Mouse (Mus musculus) fat pad, adult 2 months (tissue): Measurements from ENCODE around the gene Zbtb7b.

Experiments
- DNase-seq: peaks from one replicate; pipeline ENCODE4 v3.0.0-alpha.2; 2011; ENCODE audit warnings: low read depth, low spot score; ENCODE audit errors: extremely low read depth

The Zbtb7b gene

DNA sequence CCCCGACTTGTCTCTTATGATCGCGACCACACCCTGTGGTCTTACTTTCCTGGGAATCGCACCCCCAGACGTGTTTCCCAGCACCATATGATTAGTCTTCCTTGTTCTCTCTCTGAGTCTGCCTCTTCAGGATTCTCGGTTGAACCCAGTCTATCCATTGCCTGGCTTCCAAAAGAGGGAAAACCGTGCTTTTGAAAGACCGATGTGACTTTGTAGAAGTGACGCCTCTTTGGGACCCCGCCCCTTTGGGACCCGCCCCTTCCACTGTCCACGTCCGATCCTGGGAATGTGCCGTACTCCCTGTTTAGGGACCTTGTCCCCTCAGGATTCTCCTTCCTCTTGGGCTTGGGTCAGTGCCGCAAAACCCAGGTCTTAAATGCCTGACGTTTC, 24.3 kb upstream of the Zbtb7b start:
- no peak for DNase-seq

DNA sequence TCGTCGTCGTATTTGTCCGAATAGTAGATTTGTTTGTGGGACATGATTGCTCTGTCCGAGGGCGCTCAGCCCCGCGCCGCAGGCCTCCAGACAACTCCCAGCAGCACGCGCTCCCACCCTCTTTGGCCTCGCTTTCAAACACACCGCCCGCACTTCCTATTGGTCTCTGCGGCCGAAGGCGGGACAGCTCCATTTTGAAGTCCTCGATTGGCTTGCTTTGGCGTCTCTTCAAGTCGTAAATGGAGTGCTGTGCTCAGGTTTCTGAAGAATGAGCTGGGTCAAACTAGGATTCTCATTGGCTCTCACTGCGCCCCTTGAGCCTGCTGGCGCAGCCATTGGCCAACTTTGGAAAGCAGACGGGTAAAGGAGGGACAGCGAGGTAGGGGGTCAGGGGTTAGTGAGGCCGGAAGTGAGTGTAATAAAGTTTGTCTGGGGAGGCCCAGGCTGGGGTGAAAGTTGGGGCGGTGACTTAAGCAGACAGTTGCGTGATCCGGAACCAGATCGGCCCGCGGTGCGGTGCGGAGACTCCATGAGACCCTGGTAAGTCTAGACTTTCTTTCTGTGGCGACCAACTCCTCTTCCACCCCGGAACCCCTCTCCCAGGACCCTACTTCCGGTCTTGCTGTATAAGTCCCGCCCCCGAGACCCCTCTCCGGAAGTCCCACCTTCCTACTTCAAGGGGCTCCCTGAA, 23.7 kb upstream of the Zbtb7b start, which contains the start of the genes Cks1b and Shc1:
TSS of gene Cks1b (minus strand) at position 214 of the 691 bp plus-strand sequence.
TSS of gene Shc1 (plus strand) at position 274 of the 691 bp plus-strand sequence.
- peak; percentile 99 for DNase-seq

DNA sequence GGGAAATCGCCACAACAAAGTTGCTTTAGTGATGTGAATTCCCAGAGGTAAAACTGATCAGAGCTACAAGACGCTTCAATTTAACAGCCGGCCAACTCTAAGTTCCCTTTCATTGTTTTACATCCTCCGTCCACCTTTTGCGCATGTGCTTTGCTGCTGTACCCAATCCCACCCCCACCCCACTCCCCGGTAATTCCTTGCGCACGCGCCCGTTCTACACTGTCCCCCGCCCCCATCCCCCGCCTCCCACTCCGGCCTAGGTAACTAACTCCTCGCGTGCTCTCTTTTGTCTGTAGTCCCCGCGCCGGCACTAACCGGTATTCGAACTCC, 23.2 kb upstream of the Zbtb7b start:
- no peak for DNase-seq

DNA sequence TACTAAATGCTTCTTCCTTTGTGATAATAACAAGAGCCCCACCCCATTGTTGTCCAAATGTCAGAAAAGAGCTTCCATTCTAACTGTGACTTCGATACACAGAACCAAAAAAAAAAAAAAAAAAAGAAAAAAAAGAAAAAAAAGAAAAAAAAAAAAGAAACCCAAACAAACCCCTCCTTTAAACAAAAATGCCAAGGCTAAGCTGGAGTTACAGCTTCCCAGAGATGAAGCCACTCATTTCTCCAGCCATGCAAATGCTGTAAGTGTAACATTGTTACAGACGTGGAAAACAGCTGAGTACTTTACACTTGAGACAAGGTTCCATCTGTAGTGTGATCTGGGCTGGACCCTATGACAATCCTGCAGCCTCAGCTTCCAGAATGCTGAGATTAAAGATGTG, 22.6 kb upstream of the Zbtb7b start:
- DNase-seq = no peak

DNA sequence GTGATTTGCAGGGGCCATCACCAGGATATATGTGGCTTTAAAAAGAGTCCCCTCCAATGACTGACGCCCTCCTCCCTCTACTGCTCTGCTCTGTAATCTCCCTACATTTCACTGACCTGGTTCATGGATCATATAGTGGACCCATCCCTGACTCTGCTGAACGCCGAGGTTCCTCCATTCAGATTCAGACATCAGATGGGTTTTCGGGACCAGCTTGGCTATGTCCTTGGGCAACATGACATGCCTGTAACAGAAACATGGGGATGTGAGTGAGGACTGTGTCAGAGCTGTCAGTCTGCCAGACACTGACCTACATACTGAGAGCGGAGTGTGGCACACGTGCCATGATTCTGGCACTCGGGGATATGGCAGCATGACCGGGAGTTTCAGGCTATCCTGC, 21.6 kb upstream of the Zbtb7b start:
- no peak for DNase-seq

DNA sequence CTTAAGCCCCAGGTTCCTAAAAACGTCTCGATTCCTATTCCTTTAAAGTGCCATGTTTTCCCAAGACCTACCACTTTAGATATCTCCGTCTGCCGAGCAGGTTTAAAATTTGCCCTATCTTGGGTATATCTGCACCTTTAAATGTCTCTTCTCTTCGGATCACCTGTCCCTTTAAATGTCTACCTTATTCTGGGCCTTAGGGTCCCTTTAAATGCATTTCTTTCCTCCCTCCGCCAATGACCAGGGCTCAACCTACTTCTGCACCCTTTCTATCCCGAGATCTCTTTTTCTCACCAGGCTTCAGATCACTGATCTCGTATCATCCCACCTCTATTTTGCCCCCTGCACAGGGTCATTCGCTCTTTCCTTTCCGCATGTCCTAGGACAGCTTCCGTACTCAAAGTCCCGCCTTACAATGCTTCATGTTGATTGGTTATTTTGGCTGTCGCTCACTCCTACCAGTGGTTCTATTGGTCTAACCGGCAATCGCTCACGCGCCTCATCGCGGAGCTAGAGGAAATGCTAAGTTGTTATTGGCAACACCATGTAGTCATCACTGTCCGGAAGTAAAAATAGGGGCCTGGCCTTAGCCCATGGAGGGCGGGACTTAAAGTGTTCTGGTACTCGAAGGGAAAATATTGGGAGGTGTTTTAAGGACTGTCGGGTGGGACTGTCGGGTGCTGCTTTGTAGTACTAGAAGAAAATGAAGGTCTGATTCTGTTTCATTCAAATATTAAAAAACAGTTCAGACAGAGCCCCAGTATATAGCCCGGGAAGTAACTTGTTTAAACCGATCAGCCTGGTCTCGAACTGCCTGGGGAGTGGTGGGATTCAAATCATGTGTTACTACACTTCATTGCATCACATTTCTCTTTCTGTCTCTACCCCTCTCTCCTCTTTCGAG, 17.2 kb upstream of the Zbtb7b start, which contains the start of gene Flad1:
TSS of gene Flad1 (minus strand) at position 381 of the 904 bp plus-strand sequence.
- DNase-seq = peak; percentile 99

DNA sequence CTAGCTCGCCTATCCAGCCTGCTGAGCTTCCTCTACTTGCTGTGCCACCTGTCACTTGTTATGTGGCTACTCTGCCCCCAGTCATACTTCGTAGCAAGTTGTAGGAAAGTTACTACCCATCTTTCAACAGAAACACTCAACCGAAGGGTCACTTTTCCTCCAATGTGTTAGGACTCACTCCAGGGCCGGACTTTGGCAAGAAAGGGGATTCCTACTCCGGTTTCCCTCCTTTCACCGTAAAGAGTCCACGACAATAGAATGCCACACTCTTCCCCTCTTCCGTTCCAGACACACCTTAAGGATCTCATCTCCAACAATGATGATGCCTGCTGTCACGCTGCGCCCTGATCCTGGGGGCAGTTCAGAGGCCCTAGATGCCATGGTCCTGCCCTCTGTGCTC, 16.3 kb upstream of the Zbtb7b start:
- no peak for DNase-seq

GRCm38 (mm10) chr3:89409701-89410100, 15.1 kb upstream of the Zbtb7b start:
- DNase-seq = no peak

DNA sequence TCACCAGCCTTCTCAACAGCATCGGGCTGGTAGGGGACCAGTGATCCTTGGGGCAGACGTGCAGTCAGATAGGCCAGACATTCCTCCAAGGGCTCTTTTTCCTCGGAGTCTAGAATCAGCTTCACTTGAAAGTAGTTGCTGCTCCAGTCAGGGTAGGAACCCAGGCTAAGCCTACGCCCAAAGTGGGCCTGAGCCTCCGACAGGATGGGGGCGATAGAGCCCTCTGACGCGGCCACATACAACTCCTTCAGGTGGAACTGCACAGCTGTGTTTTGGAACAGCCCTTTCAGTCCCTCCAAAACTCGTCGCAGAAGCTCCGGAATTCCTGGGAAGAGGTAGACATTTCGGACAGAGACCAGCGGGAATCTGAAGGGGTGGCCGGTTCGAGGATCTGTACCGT, 13.9 kb upstream of the Zbtb7b start:
- DNase-seq = no peak

GRCm38 (mm10) chr3:89406887-89407286, 12.3 kb upstream of the Zbtb7b start:
- no peak for DNase-seq

- DNase-seq = no peak
Measured at GRCm38 (mm10) chr3:89402693-89403092, 8.1 kb upstream of the Zbtb7b start, which contains the start of gene Lenep. TSS of gene Lenep (minus strand) at chr3:89402793.

DNA sequence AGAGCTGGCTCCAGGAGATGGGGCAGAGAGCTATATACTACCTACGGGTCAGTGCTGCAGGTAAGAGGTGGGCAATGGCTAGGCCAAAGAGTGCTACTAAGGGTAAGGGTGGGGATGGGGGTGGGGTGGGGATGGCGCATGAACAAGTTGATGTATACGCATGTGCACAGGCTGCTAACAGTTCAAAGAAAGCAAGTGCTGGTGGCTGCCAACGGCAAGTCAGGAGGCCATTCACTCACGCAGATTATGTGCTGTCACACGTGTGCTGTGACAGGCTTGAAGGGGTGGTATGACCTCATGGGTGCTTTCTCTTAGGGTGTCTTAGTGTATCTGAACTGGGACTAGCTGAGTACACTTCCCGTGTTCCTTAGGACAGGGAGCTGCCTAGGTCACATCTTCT, 6.8 kb upstream of the Zbtb7b start:
- no peak for DNase-seq

GRCm38 (mm10) chr3:89396654-89397005, 2.1 kb upstream of the Zbtb7b start:
- no peak for DNase-seq

GRCm38 (mm10) chr3:89395806-89396653, 1.5 kb upstream of the Zbtb7b start:
- no peak for DNase-seq

DNA sequence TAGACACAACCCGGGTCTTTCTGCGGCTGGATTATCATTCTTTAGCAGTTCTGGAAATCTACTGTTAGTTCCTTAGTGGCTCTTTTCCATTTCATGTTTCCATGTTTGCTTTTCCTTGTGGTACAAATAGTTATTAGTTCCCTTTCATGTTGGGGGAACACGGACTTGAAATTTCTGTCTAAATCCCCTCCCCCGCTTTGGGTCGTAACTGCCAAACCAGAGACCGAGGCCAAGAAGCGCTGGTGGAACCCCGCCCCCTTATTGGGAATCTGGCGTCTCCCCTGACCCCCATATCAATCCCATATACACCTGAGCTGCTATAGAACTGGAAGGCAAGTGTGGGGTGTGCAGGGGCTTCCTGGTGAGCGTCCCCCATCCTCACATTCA, 836 bp upstream of the Zbtb7b start:
- no peak for DNase-seq

DNA sequence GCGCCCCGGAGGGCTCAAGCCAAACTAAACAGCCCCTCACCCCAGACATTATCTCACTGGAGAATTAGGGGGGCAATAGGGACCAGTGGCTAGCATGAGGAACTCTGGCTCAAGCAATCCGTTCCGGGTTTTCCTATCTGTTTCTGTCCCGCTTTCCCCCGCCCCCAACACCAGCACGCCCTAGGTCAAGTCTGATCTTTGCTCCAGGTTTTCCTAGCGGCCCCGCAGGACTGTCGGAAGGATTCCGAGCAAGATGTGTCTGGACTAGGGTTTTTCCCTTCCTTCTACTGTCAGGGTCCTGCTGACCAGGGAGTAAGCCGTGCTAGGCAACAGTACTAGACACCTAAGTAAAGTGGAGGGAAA, 299 bp upstream of the Zbtb7b start:
- DNase-seq = no peak

DNA sequence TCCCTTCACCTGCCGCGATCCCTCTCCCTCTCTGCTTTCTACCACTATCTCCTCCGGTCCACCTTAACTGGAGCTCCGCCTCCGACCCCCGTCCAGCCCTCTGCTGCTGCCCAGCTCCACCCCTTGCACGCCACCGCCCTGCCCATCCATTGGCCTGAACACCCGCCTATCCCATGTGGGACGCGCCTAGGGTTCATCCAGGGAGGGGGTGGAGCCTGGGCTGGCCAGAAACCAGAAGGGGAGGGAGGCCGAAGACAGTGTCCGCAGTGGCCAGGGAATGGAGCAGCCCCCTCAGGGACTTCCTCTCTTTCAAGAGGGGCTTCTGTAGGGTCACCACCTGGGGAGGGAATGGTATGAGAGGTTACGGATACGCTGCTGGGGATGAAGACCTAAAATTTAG, 971 bp downstream of the Zbtb7b start:
- peak; percentile 73 for DNase-seq

GRCm38 (mm10) chr3:89392871-89393311, 1.7 kb downstream of the Zbtb7b start:
- DNase-seq = no peak

- no peak for DNase-seq
Measured at GRCm38 (mm10) chr3:89391663-89392511, 2.7 kb downstream of the Zbtb7b start.
